Mouse (Mus musculus): ENCODE results near the gene Rnf31. TPM values are rescaled to one million over a fixed set of nuclear protein-coding genes. Genes with fewer than 3 reads are reported as not detected.

The Rnf31 gene
- total and polyA plus RNA-seq, 3 experiments = 12.6 to 43.9 (median 34.2) TPM

DNA sequence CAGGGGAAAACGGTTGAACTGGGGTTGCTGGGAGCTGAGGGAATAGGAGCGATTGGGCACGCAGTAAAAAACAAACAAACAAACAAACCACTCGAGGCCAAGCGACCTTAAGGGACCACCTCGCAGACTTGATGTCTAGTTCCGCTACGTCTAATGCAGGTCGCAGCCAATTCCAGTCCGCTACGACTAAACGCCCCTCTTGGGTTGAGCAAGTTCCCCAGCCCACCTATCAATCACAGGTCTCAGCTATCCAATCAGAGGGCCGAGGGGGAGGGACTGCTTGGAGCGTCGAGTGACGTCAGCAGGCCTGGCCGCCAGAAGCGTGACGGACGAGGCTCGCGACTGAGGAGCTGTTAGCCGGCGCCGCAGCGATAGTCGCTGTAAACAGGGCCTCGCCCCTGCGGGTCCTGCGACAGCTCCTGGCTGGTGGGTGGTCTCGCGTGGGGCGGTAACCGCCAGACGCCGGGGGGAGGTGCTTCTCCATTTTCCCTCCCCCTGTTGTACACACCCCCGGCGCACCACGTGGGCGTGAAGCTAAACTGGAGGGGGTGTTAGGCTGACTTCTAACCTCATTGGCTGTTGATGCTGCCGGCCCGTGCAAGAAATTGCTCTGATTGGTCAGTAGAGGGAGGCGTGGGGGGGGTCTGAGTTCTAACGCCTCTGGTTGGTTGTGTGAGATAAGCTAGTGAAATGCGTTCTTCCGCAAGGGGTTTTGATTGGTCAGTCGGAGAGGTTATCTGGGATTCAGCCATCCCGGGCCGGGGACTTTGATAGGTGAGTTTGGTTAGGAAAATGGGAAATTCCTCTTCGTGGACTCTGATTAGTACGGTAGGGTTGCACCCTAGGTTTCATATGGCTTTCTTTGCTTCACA is 31.1 kb upstream of the Rnf31 start, which contains the start of gene A730061H03Rik:
A730061H03Rik (minus strand) TSS at position 205 of the 872 bp plus-strand sequence.
- DNase-seq (ENCODE audit: low spot score) (peak; percentile 98), ATAC-seq (ENCODE audit: extremely low read depth, insufficient number of reproducible peaks, low FRiP score, poor library complexity, severe bottlenecking) (peak; percentile 81)
- Histone ChIP-seq H3K4me3 (ENCODE audit: low read depth, low read length) (peak within 1 kb of the TSS; percentile 84), H3K4me1 (ENCODE audit: insufficient read depth, low read depth, low read length) (peaks cover 50% of the 10 kb centered on the region), H3K36me3 (replicated peaks) (peaks cover 43% of the 10 kb centered on the region), H3K9me3 (replicated peaks) (no peaks in the 10 kb centered on the region), H3K27me3 (ENCODE audit: insufficient read depth, low read length) (no peaks in the 10 kb centered on the region)
- TF ChIP-seq GATA1 (IDR thresholded peaks at IDR 0.05; ENCODE audit: borderline replicate concordance, low read length) = no peak
- peak; percentile 58; the same call in 1 of the 2 replicates for TF ChIP-seq POLR2AphosphoS5 (IDR thresholded peaks at IDR 0.05; ENCODE audit: insufficient replicate concordance, low read depth, low read length)

DNA sequence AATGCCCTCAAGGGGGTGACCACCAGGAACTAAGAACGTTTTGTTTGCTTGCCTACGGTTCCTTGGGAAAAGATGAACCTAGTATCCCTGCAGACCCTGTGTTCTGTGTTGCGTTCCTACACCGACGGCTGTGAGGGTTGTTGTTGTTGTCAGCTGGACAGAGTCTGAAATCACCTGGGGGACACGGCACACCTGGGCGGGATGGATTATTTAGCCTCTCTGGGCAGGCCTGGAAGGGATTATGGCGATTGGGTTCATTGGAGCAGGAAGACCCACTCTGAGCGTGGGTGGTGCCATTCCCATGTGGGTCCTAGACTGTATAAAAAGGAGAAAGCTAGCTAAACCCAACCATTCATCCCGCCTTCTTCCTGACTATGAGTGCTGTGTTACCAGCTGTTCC is 29.6 kb upstream of the Rnf31 start:
- peaks cover 57% of the 10 kb centered on the region for H3K36me3 ChIP-seq (replicated peaks)
- ATAC-seq (ENCODE audit: extremely low read depth, insufficient number of reproducible peaks, low FRiP score, poor library complexity, severe bottlenecking) = no peak
- H3K27me3 ChIP-seq (ENCODE audit: insufficient read depth, low read length) = no peaks in the 10 kb centered on the region
- TF ChIP-seq CTCF (IDR thresholded peaks at IDR 0.05; ENCODE audit: low read depth, low read length) (no peak), GATA1 (IDR thresholded peaks at IDR 0.05; ENCODE audit: borderline replicate concordance, low read length) (no peak), POLR2AphosphoS5 (IDR thresholded peaks at IDR 0.05; ENCODE audit: insufficient replicate concordance, low read depth, low read length) (no peak), GATA2 (IDR thresholded peaks at IDR 0.05; ENCODE audit: borderline replicate concordance, low read depth, low read length) (no peak), TAL1 (conservative IDR thresholded peaks at IDR 0.05; ENCODE audit: low read depth, low read length) (no peak)
- H3K4me3 ChIP-seq (ENCODE audit: low read depth, low read length) = no peak overlapping the region; the same call in 1 of the 2 replicates
- no peak for DNase-seq (ENCODE audit: low spot score)
- no peaks in the 10 kb centered on the region for H3K9me3 ChIP-seq (replicated peaks)
- peaks cover 38% of the 10 kb centered on the region for H3K4me1 ChIP-seq (ENCODE audit: insufficient read depth, low read depth, low read length)

DNA sequence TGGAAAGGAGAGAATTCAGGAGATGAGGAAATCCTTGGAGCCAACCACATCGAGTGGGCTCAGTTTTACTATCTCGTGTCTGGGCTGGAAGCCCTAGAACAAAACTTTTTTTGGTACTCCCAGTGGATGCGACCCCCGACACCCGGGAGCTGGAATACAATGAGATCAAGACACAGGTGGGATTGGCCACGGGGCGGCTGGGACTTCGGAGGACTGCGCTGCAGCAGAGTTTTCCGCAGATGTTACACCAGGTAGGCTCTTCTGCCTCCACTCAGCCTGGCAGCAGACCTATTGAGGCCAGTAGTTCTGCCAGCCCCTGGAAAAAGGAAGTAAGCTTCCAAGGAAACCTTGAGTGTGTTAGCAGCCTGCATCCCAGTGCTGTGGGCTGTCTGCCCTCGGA is 28.3 kb upstream of the Rnf31 start:
- Histone ChIP-seq H3K9me3 (replicated peaks) (no peaks in the 10 kb centered on the region), H3K4me3 (ENCODE audit: low read depth, low read length) (no peak overlapping the region), H3K27me3 (ENCODE audit: insufficient read depth, low read length) (no peaks in the 10 kb centered on the region), H3K4me1 (ENCODE audit: insufficient read depth, low read depth, low read length) (peaks cover 24% of the 10 kb centered on the region), H3K36me3 (replicated peaks) (peaks cover 71% of the 10 kb centered on the region)
- TF ChIP-seq POLR2AphosphoS5 (IDR thresholded peaks at IDR 0.05; ENCODE audit: insufficient replicate concordance, low read depth, low read length) = no peak
- TF ChIP-seq GATA1 (IDR thresholded peaks at IDR 0.05; ENCODE audit: borderline replicate concordance, low read length) = no peak
- no peak for TF ChIP-seq TAL1 (conservative IDR thresholded peaks at IDR 0.05; ENCODE audit: low read depth, low read length)
- TF ChIP-seq GATA2 (IDR thresholded peaks at IDR 0.05; ENCODE audit: borderline replicate concordance, low read depth, low read length) = no peak
- TF ChIP-seq CTCF (IDR thresholded peaks at IDR 0.05; ENCODE audit: low read depth, low read length) = no peak
- no peak for ATAC-seq (ENCODE audit: extremely low read depth, insufficient number of reproducible peaks, low FRiP score, poor library complexity, severe bottlenecking)
- DNase-seq (ENCODE audit: low spot score) = no peak

DNA sequence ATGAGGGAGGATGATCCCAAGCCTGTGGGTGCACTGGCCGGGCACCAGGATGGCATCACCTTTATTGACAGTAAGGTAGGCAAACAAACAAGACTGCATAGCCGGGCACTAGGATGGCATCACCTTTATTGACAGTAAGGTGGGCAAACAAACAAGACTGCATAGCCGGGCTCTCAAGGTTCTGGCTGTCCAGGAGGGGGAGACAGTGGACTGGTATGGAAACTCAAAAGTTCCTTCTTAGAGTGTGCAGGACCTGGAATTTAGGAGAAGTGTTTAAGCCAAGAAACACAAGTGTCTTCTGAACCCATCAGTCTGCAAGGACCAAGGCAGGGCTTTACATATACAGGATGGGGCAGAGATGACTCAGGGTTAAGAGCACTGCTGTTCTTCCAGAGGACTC is 25.8 kb upstream of the Rnf31 start:
- H3K9me3 ChIP-seq (replicated peaks) = no peaks in the 10 kb centered on the region
- TF ChIP-seq CTCF (IDR thresholded peaks at IDR 0.05; ENCODE audit: low read depth, low read length) = no peak
- TF ChIP-seq GATA2 (IDR thresholded peaks at IDR 0.05; ENCODE audit: borderline replicate concordance, low read depth, low read length) = no peak
- TF ChIP-seq GATA1 (IDR thresholded peaks at IDR 0.05; ENCODE audit: borderline replicate concordance, low read length) = no peak
- TF ChIP-seq POLR2AphosphoS5 (IDR thresholded peaks at IDR 0.05; ENCODE audit: insufficient replicate concordance, low read depth, low read length) = no peak
- TF ChIP-seq TAL1 (conservative IDR thresholded peaks at IDR 0.05; ENCODE audit: low read depth, low read length) = no peak
- peaks cover 95% of the 10 kb centered on the region for H3K36me3 ChIP-seq (replicated peaks)
- peaks cover 24% of the 10 kb centered on the region for H3K4me1 ChIP-seq (ENCODE audit: insufficient read depth, low read depth, low read length)
- no peaks in the 10 kb centered on the region for H3K27me3 ChIP-seq (ENCODE audit: insufficient read depth, low read length)
- no peak overlapping the region for H3K4me3 ChIP-seq (ENCODE audit: low read depth, low read length)
- DNase-seq (ENCODE audit: low spot score) (no peak), ATAC-seq (ENCODE audit: extremely low read depth, insufficient number of reproducible peaks, low FRiP score, poor library complexity, severe bottlenecking) (no peak)

DNA sequence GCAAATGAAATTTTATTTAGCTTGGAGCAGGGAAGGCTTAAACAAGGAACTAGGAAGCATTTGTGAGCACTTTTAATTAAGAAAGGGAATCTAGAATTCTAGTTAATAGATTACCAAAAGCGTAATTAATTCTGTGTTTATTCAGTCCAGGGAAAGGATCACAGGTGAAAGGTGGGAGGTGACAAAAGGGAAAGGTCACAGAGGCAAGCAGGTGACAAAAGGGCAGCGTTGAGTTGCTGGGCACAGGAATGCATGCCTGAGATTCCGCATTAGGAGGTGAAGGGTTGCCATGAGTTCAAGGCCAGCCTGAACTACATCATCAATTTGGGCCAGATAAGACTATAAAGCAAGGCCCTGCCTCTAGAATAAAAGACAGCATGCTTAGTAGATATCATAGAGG is 24.0 kb upstream of the Rnf31 start:
- Histone ChIP-seq H3K9me3 (replicated peaks) (no peaks in the 10 kb centered on the region), H3K36me3 (replicated peaks) (peaks cover 84% of the 10 kb centered on the region), H3K27me3 (ENCODE audit: insufficient read depth, low read length) (no peaks in the 10 kb centered on the region), H3K4me1 (ENCODE audit: insufficient read depth, low read depth, low read length) (peaks cover 28% of the 10 kb centered on the region), H3K4me3 (ENCODE audit: low read depth, low read length) (no peak overlapping the region)
- TF ChIP-seq POLR2AphosphoS5 (IDR thresholded peaks at IDR 0.05; ENCODE audit: insufficient replicate concordance, low read depth, low read length) (no peak), CTCF (IDR thresholded peaks at IDR 0.05; ENCODE audit: low read depth, low read length) (no peak), GATA2 (IDR thresholded peaks at IDR 0.05; ENCODE audit: borderline replicate concordance, low read depth, low read length) (no peak), GATA1 (IDR thresholded peaks at IDR 0.05; ENCODE audit: borderline replicate concordance, low read length) (no peak), TAL1 (conservative IDR thresholded peaks at IDR 0.05; ENCODE audit: low read depth, low read length) (no peak)
- ATAC-seq (ENCODE audit: extremely low read depth, insufficient number of reproducible peaks, low FRiP score, poor library complexity, severe bottlenecking) (no peak), DNase-seq (ENCODE audit: low spot score) (no peak)

DNA sequence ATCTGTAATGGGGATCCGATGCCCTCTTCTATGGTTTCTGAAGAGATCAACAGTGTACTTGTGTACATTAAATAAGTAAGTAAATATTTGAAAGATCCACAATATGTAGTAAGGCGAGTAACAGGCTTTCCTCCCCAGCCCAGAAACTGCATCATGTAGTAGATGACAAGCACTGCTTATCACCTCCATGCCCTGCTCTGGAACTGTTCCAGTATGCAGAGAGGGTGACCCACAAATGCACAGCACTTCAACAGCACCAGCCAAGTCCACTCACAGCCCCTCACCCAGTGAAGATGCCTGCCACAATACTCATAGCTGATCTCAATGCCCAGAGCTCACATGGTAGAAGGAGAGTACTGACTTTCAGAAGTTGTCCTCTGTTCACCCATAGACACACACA is 20.9 kb upstream of the Rnf31 start:
- Histone ChIP-seq H3K4me1 (ENCODE audit: insufficient read depth, low read depth, low read length) (peaks cover 27% of the 10 kb centered on the region), H3K36me3 (replicated peaks) (peaks cover 54% of the 10 kb centered on the region), H3K27me3 (ENCODE audit: insufficient read depth, low read length) (no peaks in the 10 kb centered on the region; the same call in 1 of the 2 replicates), H3K9me3 (replicated peaks) (no peaks in the 10 kb centered on the region), H3K4me3 (ENCODE audit: low read depth, low read length) (no peak overlapping the region)
- no peak for ATAC-seq (ENCODE audit: extremely low read depth, insufficient number of reproducible peaks, low FRiP score, poor library complexity, severe bottlenecking)
- TF ChIP-seq GATA1 (IDR thresholded peaks at IDR 0.05; ENCODE audit: borderline replicate concordance, low read length) (no peak), TAL1 (conservative IDR thresholded peaks at IDR 0.05; ENCODE audit: low read depth, low read length) (no peak), GATA2 (IDR thresholded peaks at IDR 0.05; ENCODE audit: borderline replicate concordance, low read depth, low read length) (no peak), CTCF (IDR thresholded peaks at IDR 0.05; ENCODE audit: low read depth, low read length) (no peak), POLR2AphosphoS5 (IDR thresholded peaks at IDR 0.05; ENCODE audit: insufficient replicate concordance, low read depth, low read length) (no peak)
- no peak for DNase-seq (ENCODE audit: low spot score)

Measured in G1E (cell line).